Mouse (Mus musculus): ENCODE measurements around the gene Eri3.

DNA sequence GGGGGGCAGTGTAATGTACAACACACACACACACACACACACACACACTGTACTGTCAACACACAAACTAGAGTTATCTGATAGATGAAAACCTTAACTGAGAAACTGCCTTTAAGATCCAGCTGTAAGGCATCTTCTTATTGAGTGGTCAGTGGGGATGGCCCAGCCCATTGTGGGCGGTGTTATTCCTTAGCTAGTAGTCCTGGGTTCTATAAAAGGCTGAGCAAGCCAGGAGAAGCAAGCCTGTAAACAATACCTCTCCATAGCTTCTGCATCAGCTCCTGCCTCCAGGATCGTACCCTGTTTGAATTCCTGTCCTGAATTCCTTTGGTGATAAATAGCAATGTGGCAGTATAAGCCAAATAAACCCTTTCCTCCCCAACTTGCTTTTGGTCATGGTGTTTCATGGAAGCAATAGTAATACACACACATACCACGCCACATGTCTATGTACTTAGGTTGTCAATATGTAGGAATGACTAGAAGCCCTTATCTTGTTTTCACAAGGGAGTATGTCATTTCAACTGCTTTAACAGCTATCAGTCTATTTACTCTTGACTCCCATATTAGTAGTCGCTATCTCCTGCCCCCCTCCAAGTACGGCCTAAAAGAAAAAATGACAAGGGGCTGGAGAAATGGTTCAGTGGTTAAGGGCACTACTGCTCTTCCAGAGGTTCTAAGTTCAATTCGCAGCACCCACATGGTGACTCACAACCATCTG lies 133.0 kb downstream of the Eri3 start:
- TF ChIP-seq EP300 (IDR thresholded peaks at IDR 0.05; ENCODE audit: low read depth) (no peak), CTCF (IDR thresholded peaks at IDR 0.05; ENCODE audit: low read depth) (no peak)
